Mouse (Mus musculus) liver, adult 2 months (tissue): ENCODE data around the gene Irf2bp1. TPM values are rescaled to one million over a fixed set of nuclear protein-coding genes. Genes with fewer than 3 reads are reported as not detected.

Experiments
- DNase-seq: peaks from one replicate; pipeline ENCODE4 v3.0.0-alpha.2; 2011; ENCODE audit warnings: low read depth, low spot score; ENCODE audit errors: extremely low read depth
- H3K27ac ChIP-seq: fragments of 200-500 bp; replicated peaks from 2 replicates; pipeline ENCODE4 v1.5.1; 2012; ENCODE audit warnings: low read depth, mild to moderate bottlenecking, control low read depth, inconsistent platforms, low read length; ENCODE audit not compliant: insufficient read depth
- H3K27me3 ChIP-seq: fragments of 200-500 bp; 2 replicates; pipeline ENCODE4 v1.6.1; 2012; ENCODE audit warnings: mild to moderate bottlenecking, moderate library complexity, low read length, inconsistent platforms; ENCODE audit not compliant: control insufficient read depth, insufficient read depth
- H3K36me3 ChIP-seq: fragments of 200-500 bp; 2 replicates; pipeline ENCODE4 v1.6.1; 2012; ENCODE audit warnings: low read length, inconsistent platforms; ENCODE audit not compliant: control insufficient read depth, insufficient read depth
- H3K4me1 ChIP-seq: fragments of 200-500 bp; 2 replicates; pipeline ENCODE4 v1.6.1; 2011; ENCODE audit warnings: low read length; ENCODE audit not compliant: control insufficient read depth, insufficient read depth
- H3K4me3 ChIP-seq: fragments of 200-500 bp; 2 replicates; pipeline ENCODE4 v1.5.1; 2011; ENCODE audit warnings: low read depth, mild to moderate bottlenecking, control low read depth, low read length, moderate library complexity; ENCODE audit not compliant: insufficient read depth
- H3K79me2 ChIP-seq: fragments of 200-500 bp; 2 replicates; pipeline ENCODE4 v1.6.1; 2012; ENCODE audit warnings: inconsistent platforms, mild to moderate bottlenecking, low read length, moderate library complexity; ENCODE audit not compliant: control insufficient read depth, insufficient read depth
- H3K9ac ChIP-seq: fragments of 200-500 bp; 2 replicates; pipeline ENCODE4 v1.6.1; 2012; ENCODE audit warnings: low read depth, mild to moderate bottlenecking, control low read depth, inconsistent platforms, low read length
- CTCF ChIP-seq: fragments of 200-500 bp; IDR thresholded peaks from 2 replicates; pipeline ENCODE4 v1.5.1; 2011; ENCODE audit warnings: low read depth, low read length, control low read depth
- POLR2A ChIP-seq: fragments of 200-500 bp; IDR thresholded peaks from 2 replicates; pipeline ENCODE4 v1.6.1; 2011; ENCODE audit warnings: low read length, control low read depth; ENCODE audit not compliant: insufficient read depth; ENCODE audit errors: extremely low read depth
- WGBS: fragments of 180-500 bp; shearing (Covaris S2); methylation state at CpG from one replicate; pipeline ENCODE4 v1.1.7; 2018; 5-methylcytosine and 5-hydroxymethylcytosine counted together
- polyA plus RNA-seq: library from polyadenylated mRNA; depleted of rRNA; stranded (reverse); fragments of >200 nt; gene quantifications from 2 replicates; pipeline ENCODE4 v1.2.3, GENCODE M21; 2012
- total RNA-seq: library from RNA; depleted of rRNA; stranded (reverse); fragments of >200 nt; gene quantifications from 2 replicates; pipeline ENCODE4 v1.2.3, GENCODE M21; 2014

The Irf2bp1 gene
- total and polyA plus RNA-seq, 2 experiments: 4.5 to 14.6 TPM

DNA sequence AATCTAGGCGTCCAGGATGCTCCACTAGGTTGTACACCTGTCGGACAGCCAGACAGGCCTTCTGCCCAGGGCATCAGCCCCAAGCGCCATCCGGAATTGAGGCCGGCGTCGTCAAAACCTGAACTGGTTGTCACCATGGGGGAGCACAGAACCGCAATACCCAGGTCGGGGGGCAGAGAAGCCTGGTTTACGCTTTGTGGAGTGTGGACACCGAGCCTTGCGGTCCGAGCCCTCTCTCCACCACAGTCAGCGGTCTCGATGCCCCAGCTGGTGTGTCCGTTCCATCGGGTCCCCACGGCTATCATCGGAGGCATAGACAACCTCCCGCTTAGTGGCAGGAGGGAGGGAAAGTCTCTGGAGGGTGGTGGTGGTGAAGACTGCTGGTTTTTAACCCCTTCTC, 41.0 kb upstream of the Irf2bp1 start:
- H3K27ac ChIP-seq: no peak overlapping the region
- H3K27me3 ChIP-seq: peaks cover 21% of the 10 kb centered on the region
- no peaks in the 10 kb centered on the region for H3K36me3 ChIP-seq
- no peak overlapping the region for H3K9ac ChIP-seq
- 18% methylated on average over 20 of the region's 20 CpGs for WGBS
- H3K79me2 ChIP-seq: no peaks in the 10 kb centered on the region
- no peak for TF ChIP-seq CTCF
- peaks cover 4% of the 10 kb centered on the region; the same call in 1 of the 2 replicates for H3K4me1 ChIP-seq
- DNase-seq: no peak
- no peak overlapping the region for H3K4me3 ChIP-seq

DNA sequence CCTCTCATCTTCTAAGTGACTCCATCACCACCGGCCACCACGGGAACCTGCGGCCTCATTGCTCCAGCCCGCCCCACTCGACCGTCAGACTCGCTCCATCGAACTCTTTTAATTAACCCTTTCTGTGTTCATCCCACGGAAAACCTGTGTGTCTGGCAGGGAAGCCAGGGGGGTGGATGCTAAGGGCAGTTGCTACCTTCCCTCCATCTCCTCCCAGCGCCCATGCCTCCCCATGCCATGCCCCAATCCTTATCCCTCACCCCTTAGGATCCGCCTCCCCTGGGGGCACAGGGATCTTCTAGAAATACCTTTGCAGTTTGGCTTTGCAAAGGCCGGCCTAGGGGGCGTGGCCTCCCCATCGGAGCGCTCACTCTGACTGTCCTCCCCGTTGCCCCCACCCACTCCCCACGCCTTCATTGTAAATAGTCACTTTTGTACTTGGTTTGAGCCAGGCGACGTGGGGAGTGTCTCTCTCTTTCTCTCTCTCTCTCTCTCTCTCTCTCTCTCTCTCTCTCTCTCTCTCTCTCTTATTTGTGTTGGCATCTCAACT, 40.5 kb upstream of the Irf2bp1 start:
- H3K9ac ChIP-seq: no peak overlapping the region
- H3K36me3 ChIP-seq: no peaks in the 10 kb centered on the region
- no peaks in the 10 kb centered on the region for H3K79me2 ChIP-seq
- TF ChIP-seq CTCF: no peak
- TF ChIP-seq POLR2A: no peak
- 6% methylated on average over 19 of the region's 19 CpGs for WGBS
- peaks cover 21% of the 10 kb centered on the region for H3K27me3 ChIP-seq
- H3K27ac ChIP-seq: no peak overlapping the region
- no peak overlapping the region for H3K4me3 ChIP-seq
- H3K4me1 ChIP-seq: peaks cover 2% of the 10 kb centered on the region; the same call in 1 of the 2 replicates
- DNase-seq: no peak

DNA sequence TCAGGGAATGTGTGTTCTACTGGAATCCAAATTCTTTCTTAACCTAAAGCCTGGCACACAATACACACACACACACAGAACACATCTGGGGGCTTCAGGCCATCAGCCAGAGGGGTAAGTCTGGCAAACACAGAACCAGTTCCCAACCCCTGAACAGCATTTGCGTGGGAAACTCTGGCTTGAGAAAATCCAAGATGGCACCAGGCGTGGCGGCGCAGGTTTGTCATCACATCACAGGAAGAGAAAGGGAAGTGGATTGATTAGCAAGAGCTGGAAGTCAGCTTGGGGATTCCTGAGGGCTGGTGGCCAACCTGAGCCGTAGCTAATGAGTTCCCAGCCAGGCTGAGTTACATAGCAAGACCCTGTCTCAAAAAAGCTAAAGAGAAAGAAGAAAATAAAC, 38.5 kb upstream of the Irf2bp1 start:
- no peak overlapping the region for H3K4me3 ChIP-seq
- peaks cover 21% of the 10 kb centered on the region for H3K27me3 ChIP-seq
- TF ChIP-seq POLR2A (no peak), CTCF (no peak)
- DNase-seq: no peak
- H3K79me2 ChIP-seq: no peaks in the 10 kb centered on the region
- H3K4me1 ChIP-seq: no peaks in the 10 kb centered on the region
- H3K27ac ChIP-seq: no peak overlapping the region
- WGBS: 74% methylated on average over 5 of the region's 5 CpGs
- H3K9ac ChIP-seq: no peak overlapping the region
- no peaks in the 10 kb centered on the region for H3K36me3 ChIP-seq

DNA sequence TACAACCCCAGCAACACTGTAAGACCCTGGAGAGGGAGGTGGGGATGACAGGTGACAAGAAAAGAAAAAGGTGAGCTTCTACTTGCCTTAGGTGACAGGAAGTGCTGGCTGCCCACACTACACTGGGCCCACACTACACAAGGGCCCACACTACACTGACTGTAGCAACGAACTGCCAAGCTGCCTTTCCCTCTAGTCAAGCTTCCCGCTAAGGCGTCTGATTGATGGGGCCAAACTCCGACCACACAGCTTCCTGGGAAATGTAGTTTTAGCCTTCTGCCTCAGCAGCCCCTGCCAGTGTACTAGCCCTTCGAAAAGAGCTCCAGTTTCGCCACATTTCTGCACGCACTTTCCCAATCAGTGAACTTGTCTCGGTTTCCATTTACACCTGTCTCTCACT, 36.2 kb upstream of the Irf2bp1 start:
- H3K4me3 ChIP-seq: no peak overlapping the region
- no peaks in the 10 kb centered on the region for H3K36me3 ChIP-seq
- H3K27ac ChIP-seq: no peak overlapping the region
- H3K9ac ChIP-seq: no peak overlapping the region
- WGBS: 19% methylated on average over 8 of the region's 8 CpGs
- no peaks in the 10 kb centered on the region for H3K4me1 ChIP-seq
- H3K79me2 ChIP-seq: no peaks in the 10 kb centered on the region
- no peak for TF ChIP-seq POLR2A
- no peak for TF ChIP-seq CTCF
- no peak for DNase-seq
- H3K27me3 ChIP-seq: peaks cover 14% of the 10 kb centered on the region

DNA sequence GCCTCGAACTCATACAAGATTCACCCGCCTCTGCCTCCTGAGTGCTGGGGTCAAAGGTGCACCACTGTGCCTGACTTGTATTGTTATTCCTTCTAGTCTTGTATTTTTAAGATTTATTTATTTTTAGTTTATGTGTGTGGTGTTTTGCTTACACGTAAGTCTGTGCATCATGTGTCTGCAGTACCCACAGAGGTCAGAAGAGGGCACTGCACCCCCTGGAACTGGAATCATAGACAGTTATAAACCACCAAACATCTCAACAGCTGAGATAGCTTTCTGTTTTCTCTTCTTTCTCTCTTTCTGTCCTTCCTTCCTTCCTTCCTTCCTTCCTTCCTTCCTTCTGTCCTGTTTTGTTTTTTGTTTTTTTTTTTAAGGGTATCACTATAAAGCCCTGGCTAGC, 32.9 kb upstream of the Irf2bp1 start:
- 86% methylated on average over 3 of the region's 3 CpGs for WGBS
- Histone ChIP-seq H3K4me3 (no peak overlapping the region), H3K9ac (no peak overlapping the region), H3K4me1 (no peaks in the 10 kb centered on the region), H3K27me3 (0 out of 2 replicates have a peak, but pooled peaks cover 3% of the 10 kb centered on the region), H3K27ac (no peak overlapping the region), H3K36me3 (no peaks in the 10 kb centered on the region), H3K79me2 (no peaks in the 10 kb centered on the region)
- TF ChIP-seq CTCF: 0 out of 2 replicates have a peak, but pooled peaks have one; percentile 13
- no peak for TF ChIP-seq POLR2A
- no peak for DNase-seq

DNA sequence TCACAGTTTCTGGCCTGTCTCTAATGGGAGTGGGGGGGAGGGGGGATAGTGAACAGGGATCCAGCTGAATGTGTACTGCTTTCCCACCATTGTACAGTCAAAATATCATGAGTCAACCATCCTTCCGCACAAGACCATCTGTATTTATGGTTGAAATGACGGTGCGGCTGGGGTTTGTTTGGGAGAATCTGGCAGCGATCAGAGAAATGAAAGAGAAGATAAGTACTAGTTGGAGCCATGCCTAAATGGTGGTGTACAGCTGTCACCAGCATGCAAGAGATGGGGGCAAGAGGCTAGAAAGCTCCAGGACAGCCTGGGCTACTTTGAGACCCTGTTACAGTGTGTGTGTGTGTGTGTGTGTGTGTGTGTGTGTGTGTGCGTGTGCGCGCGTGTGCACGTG, 25.5 kb upstream of the Irf2bp1 start:
- H3K27me3 ChIP-seq: no peaks in the 10 kb centered on the region
- H3K79me2 ChIP-seq: no peaks in the 10 kb centered on the region
- no peak for TF ChIP-seq CTCF
- H3K36me3 ChIP-seq: no peaks in the 10 kb centered on the region
- no peaks in the 10 kb centered on the region for H3K4me1 ChIP-seq
- H3K4me3 ChIP-seq: no peak overlapping the region
- no peak overlapping the region for H3K27ac ChIP-seq
- WGBS: 93% methylated on average over 9 of the region's 9 CpGs
- no peak for DNase-seq
- H3K9ac ChIP-seq: no peak overlapping the region
